Mouse (Mus musculus): ENCODE results near the gene Gpatch1. TPM values are rescaled to one million over a fixed set of nuclear protein-coding genes. Genes with fewer than 3 reads are reported as not detected.
"Not testable (repeated sequence)": the region's sequence is repeated elsewhere in the genome, so short reads cannot be mapped to it uniquely, and the experiment has no call there.

Gpatch1 gene
- polyA plus RNA-seq, 1 experiment = 2.2 TPM

DNA sequence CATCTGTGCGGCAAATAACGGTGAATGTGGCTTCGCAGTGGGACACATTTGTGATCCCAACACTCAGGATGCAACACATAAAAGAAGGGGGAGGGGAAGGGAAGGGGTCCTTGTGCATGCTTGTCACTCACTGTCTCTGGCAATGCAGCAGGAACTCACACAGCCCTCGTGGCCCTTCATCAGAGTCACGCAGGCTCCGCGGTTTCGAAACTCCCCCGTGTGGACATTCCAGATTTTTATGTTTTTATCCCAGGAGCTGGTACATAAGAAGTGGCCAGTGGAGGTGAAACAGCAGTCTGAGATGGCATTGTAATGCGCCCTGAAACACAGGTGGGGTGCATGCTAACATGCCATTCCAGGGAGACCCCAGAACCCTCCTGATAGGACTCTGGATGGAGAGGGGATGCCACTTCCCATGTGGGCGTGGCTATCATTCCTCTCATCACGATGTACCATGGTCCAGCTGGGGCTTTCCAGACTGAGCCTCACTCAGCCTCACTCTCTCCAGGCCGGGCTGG is 66.1 kb downstream of the Gpatch1 start:
- TF ChIP-seq CTCF (IDR thresholded peaks at IDR 0.05; ENCODE audit: extremely low read depth, insufficient read length, insufficient replicate concordance, low read depth, low read length) = peak; percentile 49; the same call in 1 of the 2 replicates
- no peak for TF ChIP-seq POLR2A (IDR thresholded peaks at IDR 0.05; ENCODE audit: low read depth, low read length)
- 9% methylated on average over 13 of the region's 13 CpGs for WGBS
- no peaks in the 10 kb centered on the region for H3K27me3 ChIP-seq (ENCODE audit: control insufficient read depth, insufficient read depth, low read length)
- H3K4me3 ChIP-seq (ENCODE audit: low read depth, low read length) = no peak overlapping the region
- no peaks in the 10 kb centered on the region for H3K36me3 ChIP-seq (ENCODE audit: control insufficient read depth, insufficient read depth, low read length)
- no peak overlapping the region for H3K27ac ChIP-seq (ENCODE audit: insufficient read depth, low read depth, low read length)
- H3K4me1 ChIP-seq (ENCODE audit: control insufficient read depth, insufficient read depth, insufficient read length, low read length) = no peaks in the 10 kb centered on the region

GRCm38 (mm10) chr7:35237935-35238334 is 80.3 kb downstream of the Gpatch1 start:
- WGBS = 58% methylated on average over 3 of the region's 3 CpGs
- not testable (repeated sequence) for H3K4me3 ChIP-seq (ENCODE audit: low read depth, low read length); H3K4me1 ChIP-seq (ENCODE audit: control insufficient read depth, insufficient read depth, insufficient read length, low read length)

DNA sequence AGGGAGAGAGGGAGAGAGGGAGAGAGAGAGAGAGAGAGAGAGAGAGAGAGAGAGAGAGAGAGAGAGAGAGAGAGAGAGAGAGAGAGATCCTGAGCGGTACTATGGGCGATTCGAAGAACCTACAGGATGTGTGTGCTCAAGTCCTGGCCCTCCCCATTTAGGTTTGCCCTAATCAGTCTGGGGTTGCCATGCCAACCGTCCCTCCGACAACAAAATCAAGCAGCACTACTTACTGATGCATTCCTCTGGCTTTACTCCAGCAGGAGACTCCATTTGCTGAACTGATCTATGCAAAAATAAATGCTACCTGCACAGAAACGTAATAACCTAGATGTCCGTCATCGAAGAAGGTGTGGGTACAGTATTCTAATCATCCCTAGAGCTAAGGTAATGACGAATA is 82.9 kb downstream of the Gpatch1 start:
- WGBS = 18% methylated on average over 9 of the region's 9 CpGs
- no peaks in the 10 kb centered on the region for H3K27me3 ChIP-seq (ENCODE audit: control insufficient read depth, insufficient read depth, low read length)
- H3K4me1 ChIP-seq (ENCODE audit: control insufficient read depth, insufficient read depth, insufficient read length, low read length) = no peaks in the 10 kb centered on the region
- TF ChIP-seq CTCF (IDR thresholded peaks at IDR 0.05; ENCODE audit: extremely low read depth, insufficient read length, insufficient replicate concordance, low read depth, low read length) = no peak
- no peak for TF ChIP-seq POLR2A (IDR thresholded peaks at IDR 0.05; ENCODE audit: low read depth, low read length)
- no peaks in the 10 kb centered on the region for H3K36me3 ChIP-seq (ENCODE audit: control insufficient read depth, insufficient read depth, low read length)
- peak overlapping the region; percentile 80 for H3K4me3 ChIP-seq (ENCODE audit: low read depth, low read length)
- H3K27ac ChIP-seq (ENCODE audit: insufficient read depth, low read depth, low read length) = no peak overlapping the region

More at GRCm38 (mm10) chr7:35237935-35238334, 80.3 kb downstream of the Gpatch1 start:
- H3K27ac ChIP-seq (ENCODE audit: insufficient read depth, low read depth, low read length); H3K36me3 ChIP-seq (ENCODE audit: control insufficient read depth, insufficient read depth, low read length); H3K27me3 ChIP-seq (ENCODE audit: control insufficient read depth, insufficient read depth, low read length): not testable (repeated sequence)

- TF ChIP-seq POLR2A (IDR thresholded peaks at IDR 0.05; ENCODE audit: low read depth, low read length) (0 out of 2 replicates have a peak, but pooled peaks have one; percentile 11), CTCF (IDR thresholded peaks at IDR 0.05; ENCODE audit: extremely low read depth, insufficient read length, insufficient replicate concordance, low read depth, low read length) (no peak)
- under 1% methylated on average over 45 of the region's 45 CpGs for WGBS
- Histone ChIP-seq H3K4me1 (ENCODE audit: control insufficient read depth, insufficient read depth, insufficient read length, low read length) (no peaks in the 10 kb centered on the region), H3K36me3 (ENCODE audit: control insufficient read depth, insufficient read depth, low read length) (no peaks in the 10 kb centered on the region), H3K4me3 (ENCODE audit: low read depth, low read length) (peak overlapping the region; percentile 80), H3K27ac (ENCODE audit: insufficient read depth, low read depth, low read length) (peak overlapping the region; percentile 85), H3K27me3 (ENCODE audit: control insufficient read depth, insufficient read depth, low read length) (no peaks in the 10 kb centered on the region)
Observed at GRCm38 (mm10) chr7:35234361-35235245, 83.6 kb downstream of the Gpatch1 start.

DNA sequence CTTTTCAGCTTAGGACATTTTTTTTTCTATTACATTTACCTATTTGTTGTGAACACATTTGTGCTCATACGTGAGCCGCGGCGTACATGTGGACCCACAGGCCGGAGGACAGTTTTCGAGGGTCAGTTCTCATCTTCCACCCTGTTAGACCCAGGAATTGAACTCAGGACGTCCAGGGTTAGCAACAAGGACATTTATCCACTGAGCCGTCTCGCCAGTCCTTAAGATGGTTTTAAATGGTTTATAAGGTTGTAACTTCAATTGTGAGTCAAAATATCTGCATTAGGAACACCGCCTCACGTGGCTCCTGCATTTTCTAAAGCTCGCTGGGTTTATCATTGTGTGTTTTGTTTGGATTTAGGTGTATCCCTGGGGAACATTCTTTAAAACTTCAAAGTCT is 84.4 kb downstream of the Gpatch1 start:
- Histone ChIP-seq H3K4me1 (ENCODE audit: control insufficient read depth, insufficient read depth, insufficient read length, low read length) (no peaks in the 10 kb centered on the region), H3K27me3 (ENCODE audit: control insufficient read depth, insufficient read depth, low read length) (no peaks in the 10 kb centered on the region), H3K27ac (ENCODE audit: insufficient read depth, low read depth, low read length) (no peak overlapping the region), H3K36me3 (ENCODE audit: control insufficient read depth, insufficient read depth, low read length) (no peaks in the 10 kb centered on the region), H3K4me3 (ENCODE audit: low read depth, low read length) (peak overlapping the region; percentile 80)
- TF ChIP-seq POLR2A (IDR thresholded peaks at IDR 0.05; ENCODE audit: low read depth, low read length) = no peak
- TF ChIP-seq CTCF (IDR thresholded peaks at IDR 0.05; ENCODE audit: extremely low read depth, insufficient read length, insufficient replicate concordance, low read depth, low read length) = no peak
- 73% methylated on average over 12 of the region's 12 CpGs for WGBS

GRCm38 (mm10) chr7:35232796-35233455 is 85.3 kb downstream of the Gpatch1 start:
- Histone ChIP-seq H3K36me3 (ENCODE audit: control insufficient read depth, insufficient read depth, low read length) (no peaks in the 10 kb centered on the region), H3K4me3 (ENCODE audit: low read depth, low read length) (no peak overlapping the region), H3K4me1 (ENCODE audit: control insufficient read depth, insufficient read depth, insufficient read length, low read length) (no peaks in the 10 kb centered on the region), H3K27ac (ENCODE audit: insufficient read depth, low read depth, low read length) (no peak overlapping the region), H3K27me3 (ENCODE audit: control insufficient read depth, insufficient read depth, low read length) (no peaks in the 10 kb centered on the region)
- TF ChIP-seq POLR2A (IDR thresholded peaks at IDR 0.05; ENCODE audit: low read depth, low read length) (no peak), CTCF (IDR thresholded peaks at IDR 0.05; ENCODE audit: extremely low read depth, insufficient read length, insufficient replicate concordance, low read depth, low read length) (no peak)
- 84% methylated on average over 13 of the region's 13 CpGs for WGBS

DNA sequence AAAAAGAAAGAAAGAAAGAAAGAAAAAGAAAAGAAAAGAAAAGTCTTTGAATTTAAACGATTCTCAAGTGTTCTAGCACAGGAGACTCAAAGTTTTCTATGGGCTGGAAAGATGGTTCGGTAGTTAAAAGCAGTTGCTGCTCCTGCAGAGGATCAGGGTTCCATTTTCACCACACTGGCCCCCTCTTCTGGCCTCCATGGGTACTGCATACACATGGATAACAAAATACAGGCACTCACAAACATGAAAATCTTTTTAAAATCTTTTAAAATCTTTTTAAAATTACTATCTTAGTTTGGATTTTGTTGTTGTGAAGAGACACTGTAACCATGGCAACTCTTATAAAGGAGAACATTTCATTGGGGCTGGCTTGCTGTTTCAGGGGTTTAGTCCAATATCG is 87.9 kb downstream of the Gpatch1 start:
- WGBS = 80% methylated on average over 3 of the region's 3 CpGs
- Histone ChIP-seq H3K4me1 (ENCODE audit: control insufficient read depth, insufficient read depth, insufficient read length, low read length) (no peaks in the 10 kb centered on the region), H3K27me3 (ENCODE audit: control insufficient read depth, insufficient read depth, low read length) (no peaks in the 10 kb centered on the region), H3K27ac (ENCODE audit: insufficient read depth, low read depth, low read length) (no peak overlapping the region), H3K36me3 (ENCODE audit: control insufficient read depth, insufficient read depth, low read length) (no peaks in the 10 kb centered on the region), H3K4me3 (ENCODE audit: low read depth, low read length) (no peak overlapping the region)
- TF ChIP-seq CTCF (IDR thresholded peaks at IDR 0.05; ENCODE audit: extremely low read depth, insufficient read length, insufficient replicate concordance, low read depth, low read length) (peak; percentile 13; the same call in 1 of the 2 replicates), POLR2A (IDR thresholded peaks at IDR 0.05; ENCODE audit: low read depth, low read length) (no peak)

Other genes with a start within 250 kb of the Gpatch1 start
- 39.2 and 105 TPM in 2 replicates for gene Cebpa, start 199.1 kb downstream of the Gpatch1 start, polyA plus RNA-seq (2012; rRNA removed)
- 0.11 and 0.95 TPM in 2 replicates for gene Slc7a10, start 132.1 kb downstream of the Gpatch1 start, polyA plus RNA-seq (2012; rRNA removed)
- gene Lrp3, start 102.9 kb downstream of the Gpatch1 start, polyA plus RNA-seq (2012; rRNA removed) = 4.2 and 5.0 TPM in 2 replicates
- 14.6 and 46.0 TPM in 2 replicates for gene Rhpn2, start 15.7 kb upstream of the Gpatch1 start, polyA plus RNA-seq (2012; rRNA removed)
- 1.8 and 3.9 TPM in 2 replicates for gene Faap24, start 78.4 kb upstream of the Gpatch1 start, polyA plus RNA-seq (2012; rRNA removed)
- gene Cep89, start 78.6 kb upstream of the Gpatch1 start, polyA plus RNA-seq (2012; rRNA removed) = 4.4 and 10.1 TPM in 2 replicates
- gene Slc7a9, start 130.4 kb upstream of the Gpatch1 start, polyA plus RNA-seq (2012; rRNA removed) = 122 and 320 TPM in 2 replicates
- gene Tdrd12, start 219.3 kb upstream of the Gpatch1 start, polyA plus RNA-seq (2012; rRNA removed) = not detected in 2 replicates
- 51.8 and 60.5 TPM in 2 replicates for gene Nudt19, start 237.9 kb upstream of the Gpatch1 start, polyA plus RNA-seq (2012; rRNA removed)

All from small intestine, adult 2 months (tissue).